Mouse (Mus musculus) heart, embryonic 11.5 days (tissue): ENCODE data around the gene Adcy9. TPM values are rescaled to one million over a fixed set of nuclear protein-coding genes. Genes with fewer than 3 reads are reported as not detected.
"Not testable (repeated sequence)": the region's sequence is repeated elsewhere in the genome, so short reads cannot be mapped to it uniquely, and the experiment has no call there.

Experiments
- ATAC-seq: fragments of 200-750 bp; cut with Nextera tagmentation; replicated peaks from 2 replicates; pipeline ENCODE4 v1.8.0; 2017; ENCODE audit warnings: moderate library complexity; ENCODE audit not compliant: insufficient number of reproducible peaks, low FRiP score, low TSS enrichment
- H3K27ac ChIP-seq: fragments of 300-500 bp; sonication (generic); 2 replicates; pipeline ENCODE4 v1.5.1; 2014; ENCODE audit warnings: mild to moderate bottlenecking, low read depth, low read length
- H3K27me3 ChIP-seq: fragments of 300-500 bp; sonication (generic); 2 replicates; pipeline ENCODE4 v1.6.1; 2014; ENCODE audit warnings: mild to moderate bottlenecking, low read length, mixed read lengths; ENCODE audit not compliant: control insufficient read depth, insufficient read depth
- H3K36me3 ChIP-seq: fragments of 300-500 bp; sonication (generic); 2 replicates; pipeline ENCODE4 v1.6.1; 2014; ENCODE audit warnings: mild to moderate bottlenecking, low read length, moderate library complexity, mixed read lengths; ENCODE audit not compliant: control insufficient read depth, insufficient read depth
- H3K4me1 ChIP-seq: fragments of 300-500 bp; sonication (generic); 2 replicates; pipeline ENCODE4 v1.6.1; 2014; ENCODE audit warnings: low read length; ENCODE audit not compliant: control insufficient read depth, insufficient read depth
- H3K4me2 ChIP-seq: fragments of 300-500 bp; sonication (generic); 2 replicates; pipeline ENCODE4 v1.6.1; 2014; ENCODE audit warnings: mild to moderate bottlenecking, moderate library complexity
- H3K4me3 ChIP-seq: fragments of 300-500 bp; sonication (generic); 2 replicates; pipeline ENCODE4 v1.5.1; 2014; ENCODE audit warnings: low read depth, low read length
- H3K9ac ChIP-seq: fragments of 300-500 bp; sonication (generic); 2 replicates; pipeline ENCODE4 v1.6.1; 2014; ENCODE audit warnings: mild to moderate bottlenecking, low read depth, low read length, moderate library complexity
- H3K9me3 ChIP-seq: fragments of 300-500 bp; sonication (generic); replicated peaks from 2 replicates; pipeline ENCODE4 v1.6.1; 2016; ENCODE audit warnings: low read length; ENCODE audit not compliant: control insufficient read depth
- WGBS: fragments of 180-500 bp; shearing (Covaris S2); extraction: QIAGEN DNeasy Blood & Tissue Kit; methylation state at CpG from one replicate; pipeline ENCODE4 v1.1.7; 2014; ENCODE audit not compliant: insufficient replicate concordance; 5-methylcytosine and 5-hydroxymethylcytosine counted together
- polyA plus RNA-seq: library from polyadenylated mRNA; unstranded; fragments of >200 nt; fragmentation: Nextera tagmentation; extraction: Ambion mirVana; gene quantifications from 2 replicates; pipeline ENCODE4 v1.2.1, GENCODE M21; 2014

Adcy9 gene
- polyA plus RNA-seq, 1 experiment from 2014 or later, result 0.99 TPM

GRCm38 (mm10) chr16:4366671-4367070 is 53.6 kb downstream of the Adcy9 start:
- WGBS, result 85% methylated on average over 3 of the region's 3 CpGs
- H3K4me2 ChIP-seq, result no peak overlapping the region
- H3K27ac ChIP-seq, result no peak overlapping the region
- peaks cover 10% of the 10 kb centered on the region for H3K4me1 ChIP-seq
- no peak for ATAC-seq
- H3K9me3 ChIP-seq, result no peaks in the 10 kb centered on the region
- no peaks in the 10 kb centered on the region for H3K36me3 ChIP-seq
- H3K9ac ChIP-seq, result no peak overlapping the region
- no peak overlapping the region for H3K4me3 ChIP-seq
- no peaks in the 10 kb centered on the region for H3K27me3 ChIP-seq

DNA sequence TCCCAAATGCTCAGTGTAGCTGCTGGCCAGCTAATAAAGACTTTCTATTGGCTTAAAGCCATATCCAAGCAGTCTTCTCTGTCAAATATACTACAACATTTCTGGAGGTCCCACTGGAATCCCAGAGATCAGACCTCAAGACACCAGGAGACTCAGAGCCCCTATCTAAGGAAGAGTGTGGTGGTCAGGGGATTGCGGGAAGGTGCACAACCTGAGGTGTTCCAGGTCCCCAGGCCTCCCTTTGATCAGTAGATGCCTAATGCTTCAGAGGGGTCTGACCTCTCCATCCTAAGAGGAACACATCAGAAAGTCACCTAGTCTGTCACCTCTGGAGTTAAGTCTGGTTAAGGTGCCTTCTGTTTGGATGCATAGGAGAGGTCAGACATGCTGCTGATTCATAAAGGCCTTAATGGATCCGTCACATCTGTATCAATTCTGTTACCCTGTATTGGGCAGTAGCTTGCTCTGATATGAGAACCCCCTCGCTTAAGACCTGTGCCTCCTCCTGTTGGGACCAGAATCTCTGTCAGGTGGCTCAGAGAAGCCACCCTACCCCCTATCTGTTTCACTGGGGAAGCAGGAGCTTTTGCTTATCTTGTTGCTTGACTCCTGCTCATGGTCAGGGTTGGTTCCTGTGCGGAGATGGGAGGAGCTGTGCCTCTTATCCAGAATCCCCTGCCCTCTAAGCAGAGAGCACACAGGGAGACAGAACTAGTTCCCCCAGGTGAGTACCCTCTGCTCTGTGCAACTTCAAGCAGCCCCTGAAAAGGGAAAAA is 56.8 kb downstream of the Adcy9 start:
- peaks cover 6% of the 10 kb centered on the region for H3K4me1 ChIP-seq
- H3K27ac ChIP-seq, result no peak overlapping the region
- H3K36me3 ChIP-seq, result no peaks in the 10 kb centered on the region
- no peaks in the 10 kb centered on the region for H3K9me3 ChIP-seq
- no peak overlapping the region for H3K4me2 ChIP-seq
- 58% methylated on average over 4 of the region's 4 CpGs for WGBS
- ATAC-seq, result no peak
- no peak overlapping the region; the same call in 1 of the 2 replicates for H3K9ac ChIP-seq
- H3K4me3 ChIP-seq, result no peak overlapping the region
- no peaks in the 10 kb centered on the region for H3K27me3 ChIP-seq

- Histone ChIP-seq H3K27me3 (no peaks in the 10 kb centered on the region), H3K9ac (no peak overlapping the region), H3K9me3 (no peaks in the 10 kb centered on the region), H3K4me3 (no peak overlapping the region), H3K27ac (no peak overlapping the region), H3K36me3 (no peaks in the 10 kb centered on the region), H3K4me2 (no peak overlapping the region), H3K4me1 (no peaks in the 10 kb centered on the region)
- WGBS, result 67% methylated on average over 4 of the region's 4 CpGs
- ATAC-seq, result no peak
Measured at GRCm38 (mm10) chr16:4355260-4356043, 64.8 kb downstream of the Adcy9 start.

GRCm38 (mm10) chr16:4342579-4342978 is 77.7 kb downstream of the Adcy9 start:
- ATAC-seq, result no peak
- Histone ChIP-seq H3K27me3 (no peaks in the 10 kb centered on the region), H3K27ac (no peak overlapping the region), H3K4me2 (no peak overlapping the region), H3K9ac (no peak overlapping the region), H3K9me3 (no peaks in the 10 kb centered on the region), H3K4me3 (no peak overlapping the region), H3K36me3 (no peaks in the 10 kb centered on the region), H3K4me1 (no peaks in the 10 kb centered on the region)
- WGBS, result 90% methylated on average over 7 of the region's 7 CpGs

- no peak overlapping the region for H3K4me2 ChIP-seq
- H3K27ac ChIP-seq, result no peak overlapping the region
- no peak overlapping the region for H3K9ac ChIP-seq
- H3K9me3 ChIP-seq, result no peaks in the 10 kb centered on the region
- H3K4me1 ChIP-seq, result no peaks in the 10 kb centered on the region
- no peaks in the 10 kb centered on the region for H3K36me3 ChIP-seq
- 84% methylated on average over 14 of the region's 14 CpGs for WGBS
- H3K27me3 ChIP-seq, result no peaks in the 10 kb centered on the region
- H3K4me3 ChIP-seq, result no peak overlapping the region
- no peak for ATAC-seq
Measured at GRCm38 (mm10) chr16:4341316-4342062, 78.8 kb downstream of the Adcy9 start.

DNA sequence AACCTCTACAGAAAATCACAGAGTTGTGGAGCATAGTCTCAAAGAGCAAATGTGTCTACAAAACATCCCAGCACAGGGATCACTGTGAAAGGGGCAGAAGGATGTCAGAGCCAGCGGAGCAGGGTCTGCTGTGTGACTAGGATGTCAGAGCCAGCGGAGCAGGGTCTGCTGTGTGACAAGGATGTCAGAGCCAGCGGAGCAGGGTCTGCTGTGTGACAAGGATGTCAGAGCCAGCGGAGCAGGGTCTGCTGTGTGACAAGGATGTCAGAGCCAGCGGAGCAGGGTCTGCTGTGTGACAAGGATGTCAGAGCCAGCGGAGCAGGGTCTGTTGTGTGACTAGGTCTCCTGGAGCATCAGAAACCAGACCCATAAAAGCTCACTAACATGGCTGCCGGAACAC is 81.1 kb downstream of the Adcy9 start:
- H3K9ac ChIP-seq, H3K9me3 ChIP-seq, H3K4me2 ChIP-seq, ATAC-seq, H3K27ac ChIP-seq, H3K27me3 ChIP-seq, H3K36me3 ChIP-seq, H3K4me1 ChIP-seq, H3K4me3 ChIP-seq: not testable (repeated sequence)
- WGBS, result 66% methylated on average over 6 of the region's 7 CpGs

DNA sequence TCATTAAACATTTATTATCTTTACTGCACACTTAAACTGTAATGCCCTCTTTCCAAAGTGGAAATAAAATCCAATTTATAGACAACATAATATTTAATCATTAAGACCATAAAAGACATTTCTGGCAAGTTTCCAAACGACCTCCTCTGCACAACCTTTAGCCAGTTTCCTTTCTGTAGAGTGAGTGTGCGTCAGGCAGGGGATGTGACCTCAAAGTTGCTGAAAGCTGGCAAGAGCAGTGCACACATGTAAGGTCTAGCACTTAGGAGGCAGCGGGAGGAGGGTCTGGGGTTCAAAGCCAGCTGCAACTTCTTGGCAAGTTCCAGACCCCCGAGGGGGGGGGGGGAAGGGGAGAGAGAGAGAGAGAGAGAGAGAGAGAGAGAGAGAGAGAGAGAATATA is 83.0 kb downstream of the Adcy9 start:
- no peaks in the 10 kb centered on the region for H3K9me3 ChIP-seq
- H3K4me1 ChIP-seq, result 0 out of 2 replicates have a peak, but pooled peaks cover 2% of the 10 kb centered on the region
- H3K36me3 ChIP-seq, result no peaks in the 10 kb centered on the region
- no peak overlapping the region for H3K4me2 ChIP-seq
- H3K4me3 ChIP-seq, result no peak overlapping the region
- no peak overlapping the region for H3K27ac ChIP-seq
- WGBS, result 70% methylated on average over 4 of the region's 4 CpGs
- H3K9ac ChIP-seq, result no peak overlapping the region
- no peaks in the 10 kb centered on the region for H3K27me3 ChIP-seq
- ATAC-seq, result no peak

GRCm38 (mm10) chr16:4333788-4334187 is 86.5 kb downstream of the Adcy9 start:
- Histone ChIP-seq H3K4me2 (no peak overlapping the region), H3K9ac (no peak overlapping the region), H3K27me3 (no peaks in the 10 kb centered on the region), H3K4me3 (no peak overlapping the region), H3K27ac (no peak overlapping the region), H3K4me1 (0 out of 2 replicates have a peak, but pooled peaks cover 2% of the 10 kb centered on the region), H3K9me3 (no peaks in the 10 kb centered on the region), H3K36me3 (no peaks in the 10 kb centered on the region)
- no peak for ATAC-seq
- 76% methylated on average over 5 of the region's 5 CpGs for WGBS
